Mouse (Mus musculus) right cerebral cortex, postnatal 36 days (tissue): ENCODE measurements at regions not wholly inside any gene's neighbourhood (a gene's known extent, or its start where the extent isn't known, plus 50 kb on each side); places are given as distances from the start of the nearest gene placed in this dataset.

Experiments
- DNase-seq, 2 experiments: peaks; one replicate each; pipeline ENCODE4 v3.0.0; 2022; ENCODE audit warnings: low spot score in 2 of 2, mixed read lengths in 1 of 2

DNA sequence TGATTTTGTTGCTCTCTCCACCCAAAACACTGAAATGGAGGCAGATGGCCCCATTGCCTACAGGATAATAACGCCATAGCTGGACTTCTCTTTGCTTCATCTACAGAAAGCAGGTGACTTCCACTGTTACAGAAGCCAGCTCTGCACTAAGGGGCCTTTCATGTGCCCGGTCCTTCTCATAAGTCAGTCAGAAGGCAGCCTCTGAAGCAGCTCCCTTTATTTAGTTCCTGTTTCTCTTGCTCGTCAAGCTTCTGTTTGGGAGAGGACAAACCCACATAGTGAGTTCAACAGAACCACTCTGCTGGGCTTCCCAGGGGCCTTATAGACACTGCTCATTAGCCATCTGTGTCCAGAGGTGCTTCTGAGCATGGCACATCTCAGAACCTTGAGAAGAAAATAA, 205.1 kb upstream of the Hhip start:
- no peak for DNase-seq

DNA sequence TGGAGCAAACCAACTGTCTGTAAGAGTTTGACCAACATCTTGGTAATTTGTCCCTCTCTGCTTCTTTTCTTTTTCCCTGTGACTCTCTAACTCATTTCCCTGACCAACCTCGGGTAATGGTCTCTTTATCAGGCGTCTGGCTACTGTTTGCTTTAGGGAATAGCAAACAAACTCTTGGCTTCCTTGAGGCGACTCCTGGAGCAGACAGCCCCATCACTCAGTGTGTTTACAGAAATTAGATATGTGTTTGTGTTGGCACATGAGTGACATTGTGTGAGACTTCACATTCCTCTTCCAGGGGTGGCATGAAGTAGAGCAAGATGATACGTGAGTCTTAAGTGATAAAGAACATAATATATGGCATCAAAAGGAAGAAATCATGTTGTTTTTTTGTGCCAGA, 195.7 kb upstream of the Hhip start:
- DNase-seq, result no peak

DNA sequence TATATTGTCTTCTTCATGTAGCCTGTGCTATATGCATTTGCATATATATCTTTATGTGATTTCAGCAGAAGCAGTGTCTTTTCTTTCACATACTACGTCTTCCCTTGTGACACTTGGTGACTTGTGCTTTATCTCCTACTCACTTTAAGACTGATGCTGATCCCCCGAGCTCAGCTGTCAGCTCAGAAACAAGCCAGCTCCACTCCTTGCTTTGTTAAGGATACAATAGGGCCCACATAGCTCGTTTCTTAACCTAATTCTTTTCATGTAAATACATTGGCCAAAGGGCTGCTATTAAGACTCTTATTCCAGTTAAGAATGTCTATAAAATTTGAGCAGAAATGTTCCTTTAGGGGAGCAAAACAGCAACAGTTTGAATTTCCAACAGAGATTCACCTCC, 193.8 kb upstream of the Hhip start:
- no peak for DNase-seq

DNA sequence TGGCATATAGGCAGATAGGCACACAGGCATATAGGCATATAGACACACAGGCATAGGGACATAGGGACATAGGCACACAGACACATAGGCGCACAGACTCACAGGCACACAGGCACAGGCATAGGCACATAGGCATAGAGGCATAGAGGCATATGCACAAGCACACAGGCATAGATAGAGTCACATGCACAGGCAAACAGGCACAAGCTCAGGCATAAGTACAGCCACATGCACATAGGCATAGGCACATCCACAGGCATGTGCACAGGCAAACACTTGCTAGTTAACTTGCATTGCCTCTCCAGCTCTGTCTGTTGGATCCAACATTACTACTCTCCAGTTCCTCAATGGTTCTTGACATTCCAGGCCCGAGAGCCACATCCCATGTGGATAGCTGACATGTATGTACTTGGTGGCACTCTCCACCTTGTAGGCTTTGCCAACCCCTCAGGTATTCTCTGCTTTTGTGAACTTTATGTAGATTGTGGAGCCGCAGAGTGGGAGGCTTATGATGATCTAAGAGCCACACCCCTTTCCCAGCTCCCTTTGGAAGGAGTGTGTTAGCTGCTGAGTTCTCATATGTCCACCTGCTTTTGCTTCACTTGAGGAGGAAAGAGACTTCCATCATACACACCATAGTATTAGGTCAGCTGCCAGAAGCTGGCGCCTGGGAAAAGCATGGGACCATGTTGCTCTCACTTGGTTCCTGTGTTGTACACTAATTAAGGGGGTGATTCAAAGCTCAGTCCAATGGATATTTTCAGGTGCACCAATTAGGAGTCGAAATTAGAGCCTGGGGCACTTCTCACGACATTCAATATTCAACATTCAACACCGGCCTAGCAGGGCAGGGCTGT, 192.7 kb upstream of the Hhip start:
- no peak for DNase-seq

DNA sequence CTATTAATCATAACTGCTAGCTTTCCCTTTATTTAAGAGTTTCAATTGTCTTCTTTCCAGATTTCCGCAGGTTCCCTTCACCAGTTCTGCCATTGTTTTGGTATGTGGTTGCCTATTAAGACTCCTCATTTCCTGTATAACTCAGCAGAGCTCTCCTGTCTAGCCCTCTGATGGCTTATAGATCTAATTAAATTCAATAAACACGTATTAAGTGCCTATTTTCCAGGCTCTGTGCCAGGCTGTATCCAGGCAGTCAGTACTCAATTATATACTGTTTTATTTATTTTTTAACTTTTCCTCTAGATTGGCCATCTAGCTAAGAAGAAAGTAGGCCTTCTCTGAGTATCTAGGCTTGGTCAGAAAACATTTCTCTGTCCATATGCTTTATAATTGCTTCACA, 192.0 kb upstream of the Hhip start:
- no peak for DNase-seq

DNA sequence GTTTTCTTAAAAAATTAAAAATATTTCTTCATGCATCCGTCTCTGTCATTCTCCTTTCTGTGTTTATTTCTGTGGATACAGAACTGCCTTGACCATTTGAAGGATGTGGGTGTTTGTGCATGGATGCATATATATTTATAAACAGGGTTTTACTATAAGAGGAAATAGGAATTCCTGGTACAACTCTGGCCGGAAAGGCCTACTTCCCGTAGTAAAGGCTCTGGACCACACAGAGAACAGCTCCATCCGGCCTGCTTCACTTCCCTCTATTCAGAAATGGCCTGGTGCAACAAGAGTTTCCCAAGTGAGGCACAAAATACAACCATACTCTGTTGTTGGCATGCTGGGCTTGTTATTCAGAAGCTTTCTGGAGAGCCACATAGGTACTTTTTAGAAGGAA, 182.1 kb upstream of the Hhip start:
- no peak for DNase-seq

DNA sequence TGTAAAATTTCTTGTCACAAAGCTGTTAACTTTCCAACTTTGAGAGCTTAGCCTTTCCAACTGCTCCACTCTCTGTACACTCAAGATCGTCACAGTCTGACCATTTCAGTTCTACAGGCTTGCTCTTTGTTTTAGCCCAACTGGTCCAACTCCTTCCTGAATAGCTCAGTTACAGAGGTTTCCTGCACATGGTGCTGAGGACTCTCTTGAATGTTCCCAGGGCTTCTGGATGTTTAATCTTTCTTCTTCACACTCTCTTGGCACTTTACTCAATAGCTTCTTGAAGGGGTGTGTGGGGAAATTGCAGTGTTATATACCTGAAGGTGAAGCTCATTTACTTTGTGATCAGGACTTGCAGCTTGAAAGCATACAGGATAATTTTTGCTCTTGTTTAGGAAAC, 152.6 kb upstream of the Hhip start:
- DNase-seq, result no peak

DNA sequence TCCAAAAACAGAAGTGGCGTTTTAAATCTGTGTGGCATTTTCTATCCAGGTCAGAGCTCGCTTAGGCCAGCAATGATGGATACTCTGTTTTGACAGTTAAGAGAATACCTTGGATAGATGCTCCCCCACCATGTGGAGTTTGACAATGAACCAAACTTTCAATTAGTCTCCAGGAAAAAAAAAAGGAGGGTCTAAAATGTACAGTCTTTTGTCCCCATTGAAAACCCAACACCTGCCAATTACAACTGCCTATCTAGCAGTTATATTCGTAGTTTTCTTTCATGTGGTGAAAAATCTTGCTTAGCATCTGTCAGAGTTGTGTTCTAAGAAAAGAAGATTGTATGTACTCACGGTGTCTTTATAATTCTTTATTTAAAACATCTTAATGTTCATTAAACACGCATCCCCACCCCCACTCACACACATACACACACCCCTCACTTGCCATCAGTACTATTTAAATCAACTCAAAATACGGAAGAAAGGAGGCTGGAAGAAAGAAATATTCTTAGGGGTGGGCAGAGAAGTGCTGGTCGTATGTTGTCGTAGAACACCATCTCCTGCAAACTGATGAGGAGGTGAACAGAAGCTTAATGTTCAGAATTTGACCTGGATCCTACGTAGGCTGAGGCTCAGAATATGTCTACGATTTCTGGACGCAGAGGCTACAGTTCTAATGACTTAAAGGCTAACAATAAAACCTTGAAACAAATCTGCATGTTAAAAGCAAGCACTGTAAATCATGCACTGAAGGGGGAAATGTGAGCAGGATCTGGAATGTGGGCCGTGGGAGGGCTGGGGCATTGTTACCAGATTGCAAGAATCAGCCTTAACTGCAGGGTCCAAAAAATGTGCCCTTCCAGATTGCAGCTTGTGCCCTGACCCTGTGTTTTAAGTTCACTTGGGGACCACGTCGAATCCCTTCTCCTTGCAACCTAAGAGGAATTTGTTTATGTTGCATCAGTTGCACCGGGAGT, 147.2 kb upstream of the Hhip start:
- no peak for DNase-seq

DNA sequence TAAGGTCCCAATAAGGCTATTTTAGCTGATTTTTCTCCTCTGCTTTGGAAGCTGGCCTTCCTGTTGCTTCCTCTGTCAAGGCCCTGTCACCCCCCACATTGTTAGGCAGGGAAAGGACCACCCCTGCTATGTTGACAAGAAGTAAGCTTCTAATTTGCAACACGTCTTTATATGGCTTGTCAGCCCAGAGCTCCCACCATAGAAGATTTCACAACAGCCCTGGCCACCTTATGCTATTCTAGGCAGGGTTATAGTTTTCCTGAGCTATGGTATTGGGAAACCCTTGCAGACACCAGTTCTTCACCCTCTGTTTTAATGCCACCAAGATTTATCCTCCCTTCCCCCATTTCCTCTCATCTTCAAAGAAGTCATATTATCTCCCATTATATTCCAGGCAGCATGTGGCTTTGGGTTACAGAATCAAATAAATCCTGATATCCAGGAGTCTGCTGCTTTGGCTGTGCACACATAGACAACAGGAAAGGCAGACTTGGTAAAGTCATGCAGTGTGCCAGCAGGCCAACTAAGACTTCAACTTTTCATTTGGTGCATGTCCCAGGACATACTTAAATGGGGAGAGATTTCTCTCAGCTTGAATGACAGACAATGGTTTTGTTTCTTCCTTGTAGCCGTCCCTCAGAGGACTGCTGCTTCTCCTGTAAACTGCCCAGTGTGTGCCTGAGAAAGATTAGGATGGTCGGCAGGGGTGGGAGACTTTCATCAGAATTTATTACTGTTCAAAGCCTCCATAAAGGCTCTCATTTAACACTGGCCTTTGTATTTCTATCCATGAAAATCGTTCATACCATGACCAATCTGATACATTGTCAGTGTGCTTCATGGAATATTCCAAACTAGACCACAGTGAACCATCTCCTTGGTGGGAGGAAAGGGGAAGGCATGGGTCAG, 146.2 kb upstream of the Hhip start:
- DNase-seq, result no peak

DNA sequence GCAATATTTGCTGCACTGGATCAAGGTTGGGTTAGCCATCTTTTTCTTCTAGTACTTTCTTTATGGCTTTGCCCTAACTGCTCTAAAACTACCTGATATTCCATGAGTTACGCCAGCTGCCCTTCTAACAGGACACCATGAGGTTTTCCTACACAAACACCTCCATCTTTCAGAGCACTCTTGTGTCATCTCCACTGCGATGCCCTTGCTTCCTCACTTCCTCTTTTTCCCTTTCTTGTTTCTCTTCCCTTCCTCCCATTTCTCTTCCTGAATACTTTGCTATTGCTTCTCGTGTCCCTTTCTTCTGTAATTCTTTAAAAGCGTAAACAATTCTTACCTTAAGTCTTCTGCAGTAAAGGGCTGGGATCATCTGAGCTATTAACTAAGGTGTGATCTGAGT, 139.9 kb upstream of the Hhip start:
- DNase-seq, result no peak

DNA sequence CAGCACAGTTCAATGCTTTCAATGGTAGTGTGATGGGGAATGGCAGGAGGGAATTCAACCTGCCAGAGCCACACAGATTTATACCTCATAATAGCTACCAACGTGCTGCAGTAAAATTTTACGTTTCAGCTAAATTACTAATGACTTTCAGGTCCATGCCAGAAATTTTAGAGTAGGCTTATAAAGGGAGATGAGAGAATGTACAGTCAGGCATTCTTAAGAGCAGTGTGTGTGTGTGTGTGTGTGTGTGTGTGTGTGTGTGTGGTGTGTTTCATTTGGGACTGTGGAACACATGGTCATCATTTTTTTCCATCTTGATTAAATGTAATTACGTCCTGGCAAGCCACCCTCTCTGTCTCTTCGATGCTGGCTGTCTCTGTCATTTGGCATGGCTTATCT, 132.7 kb upstream of the Hhip start:
- no peak for DNase-seq

DNA sequence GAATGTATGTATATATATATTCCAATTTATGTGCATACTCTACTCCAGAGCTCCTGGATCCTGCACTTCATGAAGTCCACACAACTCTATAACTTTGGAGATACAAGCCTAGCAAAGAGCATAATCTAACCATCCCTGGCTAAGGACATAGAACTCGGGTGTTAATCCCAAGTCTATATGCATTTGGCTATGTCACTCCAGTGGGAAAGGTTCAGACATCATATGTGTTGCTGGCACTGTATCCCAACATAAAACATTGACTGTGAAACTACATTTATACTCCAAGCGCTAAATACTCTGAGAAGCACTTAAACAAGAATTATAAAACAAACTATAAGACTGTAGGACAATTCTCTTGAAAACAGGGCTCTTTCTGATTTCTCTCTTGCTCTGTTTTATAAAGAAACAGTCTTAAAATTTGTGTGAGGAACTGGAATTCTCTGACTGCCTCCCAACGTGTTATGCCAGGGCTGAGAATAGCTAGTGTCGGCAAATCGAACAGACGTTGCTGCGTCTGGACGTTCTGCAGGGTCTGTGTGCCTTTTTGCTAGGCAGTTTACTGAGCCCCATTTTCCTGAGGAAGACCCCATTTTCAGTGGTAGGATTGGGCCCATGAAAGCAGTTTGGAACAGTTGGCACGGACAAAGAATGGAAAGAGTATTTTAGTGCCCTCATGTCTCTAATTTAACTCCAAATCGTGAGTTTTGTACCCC, 132.1 kb upstream of the Hhip start:
- DNase-seq, result no peak

DNA sequence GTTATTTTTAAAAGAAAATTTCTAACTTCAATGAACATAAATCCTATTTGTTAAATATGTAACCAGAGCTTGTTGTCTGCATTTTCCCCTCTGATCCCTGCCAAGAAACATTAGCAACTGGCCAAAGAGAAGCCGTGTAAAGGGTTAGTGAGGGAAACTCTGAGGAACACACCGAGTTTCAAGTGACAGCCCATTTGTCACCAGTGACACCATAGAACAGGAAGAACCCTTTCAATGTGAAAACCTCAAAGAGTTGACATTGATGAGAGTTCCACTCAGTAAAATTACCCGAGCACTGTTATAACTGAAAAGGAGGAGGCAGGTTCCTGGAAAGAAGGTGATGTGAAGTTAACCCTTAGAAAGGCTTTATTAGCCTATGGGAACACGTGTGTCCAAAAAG, 127.5 kb upstream of the Hhip start:
- DNase-seq, result no peak

DNA sequence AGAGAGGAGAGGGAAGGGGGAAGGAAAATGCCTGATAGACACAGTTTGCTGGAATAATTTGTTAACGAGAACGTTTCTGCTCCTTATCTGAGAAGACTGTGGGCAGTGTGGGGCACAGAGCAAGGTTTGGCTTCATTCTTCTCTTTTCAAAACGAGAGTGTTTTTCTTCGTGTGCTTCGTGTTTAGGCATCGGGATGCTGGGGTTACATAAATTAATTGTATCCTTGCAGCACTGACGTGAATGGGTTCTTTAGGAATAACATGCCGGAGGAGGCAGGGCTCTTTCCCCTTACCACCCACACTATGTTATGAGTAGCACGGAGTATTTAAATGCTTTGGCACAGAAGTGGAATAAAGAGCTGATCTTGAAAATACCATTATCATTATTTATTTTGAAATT, 110.9 kb upstream of the Hhip start:
- peak in 1 of 2 experiments; percentile 9 for DNase-seq

DNA sequence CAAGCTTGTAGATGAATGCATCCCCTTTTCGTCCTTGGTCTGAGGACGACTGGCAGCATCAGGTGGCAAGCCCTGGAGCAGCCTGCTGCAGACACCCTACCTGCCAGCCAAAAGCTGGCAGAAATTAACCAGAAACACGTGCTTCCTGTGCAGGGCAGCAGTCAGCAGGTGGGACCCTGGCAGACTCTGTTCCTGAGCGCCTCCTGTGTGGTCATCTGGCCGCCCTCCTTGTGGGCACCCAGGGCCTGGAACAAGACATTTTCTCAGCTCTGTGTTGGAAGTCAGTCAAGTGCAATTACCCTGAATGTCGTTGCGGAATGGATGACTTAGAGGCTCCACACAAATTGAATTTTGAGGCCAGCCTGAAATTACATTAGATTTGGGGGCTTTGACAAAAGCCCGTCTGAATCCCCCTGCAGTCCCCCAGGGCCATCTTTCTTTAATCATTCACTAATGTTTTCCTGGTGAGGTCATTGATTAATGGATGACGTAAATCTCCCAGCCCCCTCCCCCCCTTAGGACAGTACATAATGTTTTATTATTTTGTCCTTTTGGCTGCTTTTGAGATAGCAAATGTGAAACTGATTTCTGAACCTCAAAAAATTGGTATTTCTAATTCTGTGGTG, 91.8 kb upstream of the Hhip start:
- DNase-seq, result no peak

DNA sequence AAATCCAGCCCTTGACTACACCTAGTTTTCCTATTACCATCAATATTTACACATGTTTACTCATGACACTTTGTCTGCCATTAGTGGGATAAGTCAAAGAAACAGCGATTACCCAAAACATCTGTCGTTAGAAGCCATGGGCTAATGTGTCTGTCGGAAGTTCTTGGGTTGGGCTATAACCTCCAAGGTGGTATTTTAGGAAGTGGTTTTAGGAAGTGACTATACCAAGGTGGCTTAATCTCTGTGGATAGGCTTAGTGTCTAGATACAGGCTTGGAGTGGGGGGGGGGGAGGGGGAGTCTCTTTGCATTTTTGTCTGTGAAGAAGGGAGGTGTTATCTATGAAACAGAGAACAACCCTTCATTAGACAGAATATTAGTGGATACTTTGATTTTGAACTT, 90.1 kb upstream of the Hhip start:
- no peak for DNase-seq

DNA sequence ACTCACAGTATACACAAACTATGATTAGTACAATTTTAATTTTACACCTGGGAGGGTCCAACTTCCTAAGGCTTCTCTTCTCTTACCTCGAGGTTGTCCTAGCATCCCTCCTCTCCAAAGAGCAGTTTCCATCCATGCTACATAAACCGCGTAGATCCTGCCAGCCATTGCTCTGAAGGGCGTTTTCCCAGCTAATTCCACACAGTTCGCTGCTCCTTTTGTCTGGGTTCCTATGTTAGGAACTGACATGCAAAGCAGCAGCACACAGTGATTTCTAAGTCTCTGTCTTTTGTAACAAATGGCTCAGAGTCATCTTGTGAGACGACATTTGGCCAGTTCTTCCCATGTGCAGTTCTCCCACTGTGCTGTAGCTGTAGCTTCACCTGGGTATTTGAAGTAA, 80.7 kb upstream of the Hhip start:
- DNase-seq, result no peak

DNA sequence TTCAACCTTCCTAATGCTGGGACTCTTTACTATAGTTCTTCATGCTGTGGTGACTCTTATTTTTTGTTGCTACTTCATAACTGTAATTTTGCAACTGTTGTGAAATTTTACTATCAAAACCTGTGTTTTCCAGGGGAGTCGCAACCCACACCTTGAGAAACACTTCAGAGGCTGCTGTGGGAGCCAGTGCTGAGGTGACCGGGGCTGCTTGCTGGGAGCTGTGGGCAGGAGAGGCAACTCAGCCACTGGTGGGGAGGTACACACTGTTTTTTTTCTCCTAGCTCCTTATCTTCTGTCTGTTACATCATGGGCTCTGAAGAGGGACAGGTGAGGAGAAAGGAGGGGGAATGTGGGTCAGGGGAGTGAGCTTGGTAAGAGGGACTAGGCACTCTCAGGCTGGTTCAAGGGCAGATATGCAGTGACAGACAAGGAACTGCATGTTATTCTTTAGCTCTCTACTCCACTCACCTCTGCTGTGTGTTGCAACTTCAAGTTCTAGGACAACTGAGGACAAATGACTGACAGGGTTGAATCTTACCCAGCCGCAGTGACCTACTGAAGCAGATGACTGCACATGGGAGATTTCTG, 62.7 kb upstream of the Hhip start:
- no peak for DNase-seq

DNA sequence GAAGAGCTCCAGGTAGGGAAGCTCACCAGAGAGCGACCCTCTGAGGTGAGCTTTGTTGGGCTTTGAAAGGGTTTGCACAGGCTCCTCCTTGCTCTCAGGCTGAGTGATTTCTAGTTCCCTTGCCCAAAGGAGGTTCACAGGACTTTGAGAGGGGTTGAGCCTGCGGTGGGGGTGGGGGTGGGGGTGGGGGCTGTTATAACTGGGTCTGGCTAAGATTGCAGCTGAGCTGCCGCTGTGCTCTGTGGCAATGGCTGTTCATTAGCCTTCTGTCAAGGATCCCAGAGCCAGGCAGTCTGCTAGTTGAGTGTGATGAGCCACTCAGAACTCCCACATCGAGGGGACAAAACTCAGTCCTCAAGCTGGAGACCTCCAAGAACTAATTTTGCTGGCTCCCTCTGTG, 59.5 kb upstream of the Hhip start:
- no peak for DNase-seq
